Mouse (Mus musculus): ENCODE measurements around the gene Spata13. TPM values are rescaled to one million over a fixed set of nuclear protein-coding genes. Genes with fewer than 3 reads are reported as not detected.

The Spata13 gene
- polyA plus RNA-seq, 1 experiment from 2014 or later: 14.7 TPM

Other genes starting within 250 kb of the Spata13 start
- 0.97 and 1.3 TPM in 2 replicates for gene C1qtnf9, start 134.1 kb downstream of the Spata13 start, polyA plus RNA-seq (2014; fragmentation: Nextera tagmentation; extraction: Ambion mirVana)
- gene Mipep, start 150.6 kb downstream of the Spata13 start, polyA plus RNA-seq (2014; fragmentation: Nextera tagmentation; extraction: Ambion mirVana): 22.6 and 23.5 TPM in 2 replicates

Data from embryonic facial prominence, embryonic 14.5 days (tissue).